Mouse (Mus musculus): Measurements from ENCODE around the gene Gusb. TPM values are rescaled to one million over a fixed set of nuclear protein-coding genes. Genes with fewer than 3 reads are reported as not detected.
"Not testable (repeated sequence)": the region's sequence is repeated elsewhere in the genome, so short reads cannot be mapped to it uniquely, and the experiment has no call there.

Gene Gusb
- polyA plus RNA-seq, 1 experiment from 2014 or later, result 31.8 TPM

- H3K36me3 ChIP-seq (ENCODE audit: control insufficient read depth, insufficient read depth, low read length); H3K27me3 ChIP-seq (ENCODE audit: control insufficient read depth, insufficient read depth, low read length); H3K4me1 ChIP-seq (ENCODE audit: control insufficient read depth, insufficient read depth, low read length); H3K9me3 ChIP-seq (ENCODE audit: control insufficient read depth, low read length): not testable (repeated sequence)
- peak overlapping the region; percentile 83 for H3K9ac ChIP-seq (ENCODE audit: low read length)
- peak overlapping the region; percentile 57; the same call in 1 of the 2 replicates for H3K27ac ChIP-seq (ENCODE audit: low read depth, low read length)
- H3K4me3 ChIP-seq (ENCODE audit: low read depth, low read length), result peak overlapping the region; percentile 85
- WGBS, result 1% methylated on average over 55 of the region's 82 CpGs
- H3K4me2 ChIP-seq, result peak overlapping the region; percentile 63
- ATAC-seq (ENCODE audit: low FRiP score), result peak; percentile 71
- DNase-seq (ENCODE audit: low spot score, missing footprints), result peak; percentile 94
These were observed 60.5 kb downstream of the Gusb start for GRCm38 (mm10) chr5:129942073-129942939.

GRCm38 (mm10) chr5:129941495-129942045, 61.3 kb downstream of the Gusb start, which contains the start of gene Vkorc1l1:
Gene Vkorc1l1 (plus strand): TSS chr5:129941970.
- under 1% methylated on average over 59 of the region's 59 CpGs for WGBS
- no peaks in the 10 kb centered on the region for H3K27me3 ChIP-seq (ENCODE audit: control insufficient read depth, insufficient read depth, low read length)
- H3K4me2 ChIP-seq, result peak within 1 kb of the TSS; percentile 63
- peak within 1 kb of the TSS; percentile 57; the same call in 1 of the 2 replicates for H3K27ac ChIP-seq (ENCODE audit: low read depth, low read length)
- ATAC-seq (ENCODE audit: low FRiP score) (peak; percentile 94), DNase-seq (ENCODE audit: low spot score, missing footprints) (peak; percentile 100)
- no peaks in the 10 kb centered on the region for H3K9me3 ChIP-seq (ENCODE audit: control insufficient read depth, low read length)
- peak within 1 kb of the TSS; percentile 85 for H3K4me3 ChIP-seq (ENCODE audit: low read depth, low read length)
- peak within 1 kb of the TSS; percentile 83 for H3K9ac ChIP-seq (ENCODE audit: low read length)
- H3K36me3 ChIP-seq (ENCODE audit: control insufficient read depth, insufficient read depth, low read length), result no peaks in the 10 kb centered on the region
- H3K4me1 ChIP-seq (ENCODE audit: control insufficient read depth, insufficient read depth, low read length), result peaks cover 6% of the 10 kb centered on the region

- H3K9me3 ChIP-seq (ENCODE audit: control insufficient read depth, low read length), result no peaks in the 10 kb centered on the region
- no peak overlapping the region for H3K9ac ChIP-seq (ENCODE audit: low read length)
- ATAC-seq (ENCODE audit: low FRiP score), result no peak
- H3K4me1 ChIP-seq (ENCODE audit: control insufficient read depth, insufficient read depth, low read length), result peaks cover 6% of the 10 kb centered on the region
- WGBS, result 13% methylated on average over 9 of the region's 9 CpGs
- H3K27me3 ChIP-seq (ENCODE audit: control insufficient read depth, insufficient read depth, low read length), result no peaks in the 10 kb centered on the region
- no peaks in the 10 kb centered on the region for H3K36me3 ChIP-seq (ENCODE audit: control insufficient read depth, insufficient read depth, low read length)
- H3K4me2 ChIP-seq, result peak overlapping the region; percentile 32
- H3K4me3 ChIP-seq (ENCODE audit: low read depth, low read length), result peak overlapping the region; percentile 85
- no peak for DNase-seq (ENCODE audit: low spot score, missing footprints)
- H3K27ac ChIP-seq (ENCODE audit: low read depth, low read length), result no peak overlapping the region; the same call in 1 of the 2 replicates
These were observed 61.9 kb downstream of the Gusb start for GRCm38 (mm10) chr5:129940736-129941494.

- 83% methylated on average over 2 of the region's 2 CpGs for WGBS
- no peaks in the 10 kb centered on the region for H3K27me3 ChIP-seq (ENCODE audit: control insufficient read depth, insufficient read depth, low read length)
- ATAC-seq (ENCODE audit: low FRiP score) (no peak), DNase-seq (ENCODE audit: low spot score, missing footprints) (no peak)
- H3K27ac ChIP-seq (ENCODE audit: low read depth, low read length), result no peak overlapping the region
- no peaks in the 10 kb centered on the region for H3K36me3 ChIP-seq (ENCODE audit: control insufficient read depth, insufficient read depth, low read length)
- peaks cover 6% of the 10 kb centered on the region for H3K4me1 ChIP-seq (ENCODE audit: control insufficient read depth, insufficient read depth, low read length)
- H3K9me3 ChIP-seq (ENCODE audit: control insufficient read depth, low read length), result no peaks in the 10 kb centered on the region
- H3K4me3 ChIP-seq (ENCODE audit: low read depth, low read length), result no peak overlapping the region
- no peak overlapping the region for H3K4me2 ChIP-seq
- no peak overlapping the region for H3K9ac ChIP-seq (ENCODE audit: low read length)
These were observed 62.6 kb downstream of the Gusb start for GRCm38 (mm10) chr5:129940281-129940680.

Other genes with a start within 250 kb of the Gusb start
- gene Psph, start 215.6 kb downstream of the Gusb start, polyA plus RNA-seq (2014; fragmentation: Nextera tagmentation; extraction: Ambion mirVana), result 42.2 and 42.3 TPM in 2 replicates
- 48.2 and 53.4 TPM in 2 replicates for gene Sumf2, start 156.1 kb downstream of the Gusb start, polyA plus RNA-seq (2014; fragmentation: Nextera tagmentation; extraction: Ambion mirVana)
- 880 and 964 TPM in 2 replicates for gene Chchd2, start 115.6 kb downstream of the Gusb start, polyA plus RNA-seq (2014; fragmentation: Nextera tagmentation; extraction: Ambion mirVana)
- gene Zbed5, start 107.3 kb downstream of the Gusb start, polyA plus RNA-seq (2014; fragmentation: Nextera tagmentation; extraction: Ambion mirVana), result 7.1 and 9.3 TPM in 2 replicates
- 0.18 and 0.22 TPM in 2 replicates for gene Phkg1, start 104.5 kb downstream of the Gusb start, polyA plus RNA-seq (2014; fragmentation: Nextera tagmentation; extraction: Ambion mirVana)
- gene Nupr1l, start 94.5 kb downstream of the Gusb start, polyA plus RNA-seq (2014; fragmentation: Nextera tagmentation; extraction: Ambion mirVana), result 3.7 and 5.4 TPM in 2 replicates
- gene Vkorc1l1, start 61.1 kb downstream of the Gusb start, polyA plus RNA-seq (2014; fragmentation: Nextera tagmentation; extraction: Ambion mirVana), result 36.0 and 36.8 TPM in 2 replicates
- 24.2 and 30.1 TPM in 2 replicates for gene Asl, start 26.2 kb upstream of the Gusb start, polyA plus RNA-seq (2014; fragmentation: Nextera tagmentation; extraction: Ambion mirVana)
- gene Crcp, start 26.2 kb upstream of the Gusb start, polyA plus RNA-seq (2014; fragmentation: Nextera tagmentation; extraction: Ambion mirVana), result 41.1 and 42.7 TPM in 2 replicates
- 64.7 and 68.7 TPM in 2 replicates for gene Tpst1, start 70.3 kb upstream of the Gusb start, polyA plus RNA-seq (2014; fragmentation: Nextera tagmentation; extraction: Ambion mirVana)
- gene Kctd7, start 141.8 kb upstream of the Gusb start, polyA plus RNA-seq (2014; fragmentation: Nextera tagmentation; extraction: Ambion mirVana), result 5.3 and 7.0 TPM in 2 replicates
- gene Rabgef1, start 168.7 kb upstream of the Gusb start, polyA plus RNA-seq (2014; fragmentation: Nextera tagmentation; extraction: Ambion mirVana), result 24.2 and 30.1 TPM in 2 replicates
- 30.3 and 35.7 TPM in 2 replicates for gene Tmem248, start 214.0 kb upstream of the Gusb start, polyA plus RNA-seq (2014; fragmentation: Nextera tagmentation; extraction: Ambion mirVana)